ENCODE assay signal across 9 mouse cellular contexts in the genomic region with DNA sequence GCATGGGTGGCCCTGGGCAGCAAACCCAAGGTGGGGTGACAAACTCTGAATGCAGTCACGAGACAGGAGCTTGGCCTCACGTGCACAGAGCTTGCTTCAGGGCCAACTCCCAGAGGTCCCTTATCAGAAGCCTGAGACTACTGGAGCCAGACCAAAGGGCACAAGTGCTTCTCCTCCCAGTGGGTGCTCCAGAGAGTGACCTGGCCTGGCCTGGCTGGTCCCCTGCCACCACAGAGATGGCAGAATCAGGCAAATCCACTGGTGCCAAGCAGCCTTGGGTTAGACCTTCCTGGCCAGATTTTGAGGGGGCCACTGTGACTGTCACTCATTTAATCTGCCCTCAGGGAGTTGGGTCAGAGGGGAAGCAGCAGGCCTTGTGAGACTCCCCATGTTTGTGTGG. TPM values are rescaled to one million over a fixed set of nuclear protein-coding genes. Genes with fewer than 3 reads are reported as not detected.
DNase-seq lines count a peak whose midpoint lies in the region; ATAC-seq and TF ChIP-seq lines count a peak whose summit lies in the region.
"Had no signal": no experiment of that assay in that cellular context is flagged by ENCODE, and none has a peak within 500 bp of the region (broad histone marks: within the 10 kb centered on the region; RNA-seq: fewer than 3 reads in every experiment).

No protein-coding gene starts in this region.

- intact Hi-C loops in heart, postnatal 10 days (cut with DNase I) = no loop called here

- peaks cover 3% of the 10 kb centered on the region; the same call in 1 of the 2 replicates for H3K4me1 ChIP-seq in lung, adult 2 months (ENCODE audit: control insufficient read depth, insufficient read depth, low read length)

- DNase-seq in urinary bladder, postnatal 14 days (ENCODE audit: low spot score) = peak; percentile 15
- no peak for DNase-seq in urinary bladder, postnatal 10 days (ENCODE audit: low spot score)
- peak; percentile 75 to 79 for DNase-seq in heart, postnatal 10 days
- peak; percentile 52 for DNase-seq in lung, adult 2 months
- DNase-seq in thymus, postnatal 36 days = no peak
- no peak for DNase-seq in frontal cortex, adult 2 months (ENCODE audit: extremely low spot score in 1 of 2, low spot score in 1 of 2)
- no peak for DNase-seq in left cerebral cortex, adult 11 months (ENCODE audit: low spot score)
- DNase-seq: cerebellum, postnatal 10 days had no signal

- no peak for TF ChIP-seq CTCF in lung, adult 2 months (IDR thresholded peaks at IDR 0.05; ENCODE audit: insufficient read depth, low read length)

- ATAC-seq in frontal cortex, adult (ENCODE audit: low TSS enrichment) = no peak

- WGBS in lung, adult 2 months = 60% methylated on average over 2 of the region's 2 CpGs

- TF ChIP-seq POLR2A in lung, adult 2 months (IDR thresholded peaks at IDR 0.05; ENCODE audit: borderline replicate concordance, extremely low read depth, low read depth, low read length) = no peak

- no peak overlapping the region for H3K4me3 ChIP-seq in lung, adult 2 months (replicated peaks; ENCODE audit: extremely low read depth, low read depth, low read length)

RNA-seq across cellular contexts. Expression of gene Asprv1, which starts 8.5 kb away (rescaled TPM):
- total RNA-seq in heart, postnatal 10 days (2021) = under 1 TPM in 1 of 2 experiments, not detected in 1; 0.22 TPM
- polyA plus RNA-seq in lung, adult 2 months (2012; rRNA removed) = 0.43 and 263 TPM in 2 replicates
- polyA plus RNA-seq in frontal cortex, adult 2 months (2012; rRNA removed) = 2.9 and 3.4 TPM in 2 replicates

RNA-seq across cellular contexts. Expression of gene Mxd1, which starts 32.5 kb away (rescaled TPM):
- 1 to 10 TPM; 5.7 to 7.3 TPM for total RNA-seq in heart, postnatal 10 days (2021)
- polyA plus RNA-seq in lung, adult 2 months (2012; rRNA removed) = 14.8 and 19.1 TPM in 2 replicates
- 20.0 and 20.5 TPM in 2 replicates for polyA plus RNA-seq in frontal cortex, adult 2 months (2012; rRNA removed)

RNA-seq across cellular contexts. Expression of gene Snrnp27, which starts 47.8 kb away (rescaled TPM):
- total RNA-seq in heart, postnatal 10 days (2021) = 10 to 100 TPM; 45.9 to 47.1 TPM
- polyA plus RNA-seq in lung, adult 2 months (2012; rRNA removed) = 8.4 and 9.8 TPM in 2 replicates
- polyA plus RNA-seq in frontal cortex, adult 2 months (2012; rRNA removed) = 53.1 and 53.3 TPM in 2 replicates

Comparison
In these comparisons a context has a peak if more than half of its experiments do, and no peak if none do; other contexts are left out.
1. DNase-seq: peak in urinary bladder, postnatal 14 days (single experiment), heart, postnatal 10 days (2 of 2) and lung, adult 2 months (single experiment); none in urinary bladder, postnatal 10 days (single experiment), thymus, postnatal 36 days (0 of 2), frontal cortex, adult 2 months (0 of 2) and left cerebral cortex, adult 11 months (single experiment).